Mouse (Mus musculus) lung, embryonic 15.5 days (tissue): ENCODE data around the gene AI467606. TPM values are rescaled to one million over a fixed set of nuclear protein-coding genes. Genes with fewer than 3 reads are reported as not detected.
"Not testable (repeated sequence)": the region's sequence is repeated elsewhere in the genome, so short reads cannot be mapped to it uniquely, and the experiment has no call there.

Experiments
- ATAC-seq: fragments of 200-750 bp; cut with Nextera tagmentation; 2 replicates; pipeline ENCODE4 v1.8.0; 2017; ENCODE audit warnings: moderate number of reproducible peaks, borderline replicate concordance; ENCODE audit not compliant: low FRiP score, low TSS enrichment; ENCODE audit errors: extremely low read depth
- H3K27ac ChIP-seq: fragments of 300-500 bp; sonication (generic); 2 replicates; pipeline ENCODE4 v1.5.1; 2015; ENCODE audit warnings: moderate library complexity, mild to moderate bottlenecking, inconsistent platforms
- H3K27me3 ChIP-seq: fragments of 300-500 bp; sonication (generic); 2 replicates; pipeline ENCODE4 v1.6.1; 2015; ENCODE audit warnings: inconsistent platforms
- H3K36me3 ChIP-seq: fragments of 300-500 bp; sonication (generic); 2 replicates; pipeline ENCODE4 v1.6.1; 2015; ENCODE audit warnings: inconsistent platforms
- H3K4me1 ChIP-seq: fragments of 300-500 bp; sonication (generic); 2 replicates; pipeline ENCODE4 v1.6.1; 2015; ENCODE audit warnings: inconsistent platforms
- H3K4me2 ChIP-seq: fragments of 300-500 bp; sonication (generic); 2 replicates; pipeline ENCODE4 v1.6.1; 2015; ENCODE audit warnings: inconsistent platforms, mild to moderate bottlenecking, moderate library complexity
- H3K4me3 ChIP-seq: fragments of 300-500 bp; sonication (generic); 2 replicates; pipeline ENCODE4 v1.5.1; 2015; ENCODE audit warnings: mild to moderate bottlenecking, inconsistent platforms
- H3K9ac ChIP-seq: fragments of 300-500 bp; sonication (generic); 2 replicates; pipeline ENCODE4 v1.6.1; 2015; ENCODE audit warnings: inconsistent platforms
- H3K9me3 ChIP-seq: fragments of 300-500 bp; sonication (generic); 2 replicates; pipeline ENCODE4 v1.6.1; 2016; ENCODE audit warnings: inconsistent platforms
- WGBS: fragments of 180-500 bp; shearing (Covaris S2); methylation state at CpG from one replicate; pipeline ENCODE4 v1.1.7; 2015; 5-methylcytosine and 5-hydroxymethylcytosine counted together
- polyA plus RNA-seq: library from polyadenylated mRNA; unstranded; fragments of >200 nt; fragmentation: Nextera tagmentation; extraction: Ambion mirVana; gene quantifications from 2 replicates; pipeline ENCODE4 v1.2.1, GENCODE M21; 2015

AI467606 gene
- polyA plus RNA-seq, 1 experiment from 2014 or later: 10.1 TPM

DNA sequence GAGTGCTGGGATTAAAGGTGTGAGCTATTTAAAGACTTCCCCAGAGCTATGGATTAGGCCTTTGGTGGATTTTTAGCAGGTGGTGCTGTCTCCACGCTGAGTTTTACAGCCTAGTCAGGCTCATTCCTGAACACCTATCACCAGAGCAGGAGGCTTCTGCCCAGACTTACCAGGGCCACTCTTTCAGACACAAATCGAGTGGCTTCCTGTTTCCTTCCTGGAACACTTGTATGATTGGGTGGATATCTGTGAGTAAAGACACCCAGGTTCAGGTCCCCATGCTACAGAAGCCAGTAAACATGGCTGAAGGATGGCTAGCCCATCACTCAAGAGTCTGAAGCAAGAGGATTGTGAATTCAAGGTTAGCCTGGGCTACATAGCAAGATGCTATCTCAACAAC is 8.2 kb upstream of the AI467606 start:
- H3K27ac ChIP-seq: no peak overlapping the region
- 41% methylated on average over 2 of the region's 2 CpGs for WGBS
- H3K4me2 ChIP-seq: no peak overlapping the region
- H3K9me3 ChIP-seq: no peaks in the 10 kb centered on the region
- no peak overlapping the region for H3K4me3 ChIP-seq
- no peaks in the 10 kb centered on the region for H3K36me3 ChIP-seq
- no peaks in the 10 kb centered on the region for H3K27me3 ChIP-seq
- no peaks in the 10 kb centered on the region for H3K4me1 ChIP-seq
- ATAC-seq: no peak
- H3K9ac ChIP-seq: no peak overlapping the region

GRCm38 (mm10) chr7:127083689-127084088 is 7.5 kb upstream of the AI467606 start:
- no peak overlapping the region for H3K9ac ChIP-seq
- no peaks in the 10 kb centered on the region for H3K36me3 ChIP-seq
- no peak overlapping the region for H3K4me2 ChIP-seq
- H3K9me3 ChIP-seq: no peaks in the 10 kb centered on the region
- no peak overlapping the region for H3K27ac ChIP-seq
- WGBS: 66% methylated on average over 4 of the region's 4 CpGs
- no peaks in the 10 kb centered on the region for H3K27me3 ChIP-seq
- H3K4me3 ChIP-seq: no peak overlapping the region
- ATAC-seq: no peak
- no peaks in the 10 kb centered on the region for H3K4me1 ChIP-seq

DNA sequence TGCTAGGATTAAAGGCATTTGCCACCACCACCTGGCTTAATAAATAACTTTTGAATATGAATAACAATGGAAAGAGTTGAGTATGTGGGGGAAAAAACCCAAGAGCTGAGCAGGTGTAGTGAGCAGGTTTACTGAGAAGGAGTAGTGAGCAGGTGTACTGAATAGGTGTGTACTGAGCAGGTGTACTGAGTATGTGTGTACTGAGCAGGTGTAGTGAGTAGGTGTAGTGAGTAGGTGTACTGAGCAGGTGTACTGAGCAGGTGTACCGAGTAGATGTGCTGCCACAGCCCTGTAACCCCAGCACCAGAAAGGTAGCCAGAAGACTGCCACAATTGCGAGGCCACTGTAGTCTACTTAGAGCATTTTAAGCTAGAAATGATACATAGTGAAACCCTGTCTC is 6.4 kb upstream of the AI467606 start:
- Histone ChIP-seq H3K9me3 (no peaks in the 10 kb centered on the region), H3K4me3 (no peak overlapping the region), H3K36me3 (no peaks in the 10 kb centered on the region), H3K4me2 (no peak overlapping the region), H3K9ac (no peak overlapping the region), H3K27me3 (no peaks in the 10 kb centered on the region), H3K27ac (no peak overlapping the region), H3K4me1 (0 out of 2 replicates have a peak, but pooled peaks cover 5% of the 10 kb centered on the region)
- ATAC-seq: no peak
- WGBS: 71% methylated on average over 2 of the region's 2 CpGs

DNA sequence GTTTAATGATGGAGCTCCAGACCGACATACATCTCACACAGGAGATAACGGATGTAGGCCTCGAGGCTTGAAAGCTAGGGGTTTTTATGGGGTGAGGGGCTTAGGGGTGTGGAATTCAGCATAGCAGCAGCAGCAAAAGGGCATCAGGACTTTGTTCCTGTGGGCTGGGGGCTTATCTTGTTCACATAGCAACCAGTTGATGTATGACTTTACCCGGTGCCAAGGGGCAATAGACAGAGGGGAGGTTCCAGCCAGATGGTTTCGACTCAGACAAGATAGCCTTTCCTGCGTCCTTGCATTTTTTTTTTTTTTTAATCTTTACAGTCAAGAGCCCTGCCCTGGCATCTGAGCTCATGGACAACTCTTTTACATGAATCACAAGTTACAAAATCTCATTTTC is 5.4 kb upstream of the AI467606 start:
- H3K36me3 ChIP-seq, H3K27me3 ChIP-seq, H3K4me2 ChIP-seq, H3K27ac ChIP-seq, H3K9me3 ChIP-seq, ATAC-seq, H3K4me1 ChIP-seq, H3K4me3 ChIP-seq, H3K9ac ChIP-seq: not testable (repeated sequence)
- 34% methylated on average over 6 of the region's 6 CpGs for WGBS

DNA sequence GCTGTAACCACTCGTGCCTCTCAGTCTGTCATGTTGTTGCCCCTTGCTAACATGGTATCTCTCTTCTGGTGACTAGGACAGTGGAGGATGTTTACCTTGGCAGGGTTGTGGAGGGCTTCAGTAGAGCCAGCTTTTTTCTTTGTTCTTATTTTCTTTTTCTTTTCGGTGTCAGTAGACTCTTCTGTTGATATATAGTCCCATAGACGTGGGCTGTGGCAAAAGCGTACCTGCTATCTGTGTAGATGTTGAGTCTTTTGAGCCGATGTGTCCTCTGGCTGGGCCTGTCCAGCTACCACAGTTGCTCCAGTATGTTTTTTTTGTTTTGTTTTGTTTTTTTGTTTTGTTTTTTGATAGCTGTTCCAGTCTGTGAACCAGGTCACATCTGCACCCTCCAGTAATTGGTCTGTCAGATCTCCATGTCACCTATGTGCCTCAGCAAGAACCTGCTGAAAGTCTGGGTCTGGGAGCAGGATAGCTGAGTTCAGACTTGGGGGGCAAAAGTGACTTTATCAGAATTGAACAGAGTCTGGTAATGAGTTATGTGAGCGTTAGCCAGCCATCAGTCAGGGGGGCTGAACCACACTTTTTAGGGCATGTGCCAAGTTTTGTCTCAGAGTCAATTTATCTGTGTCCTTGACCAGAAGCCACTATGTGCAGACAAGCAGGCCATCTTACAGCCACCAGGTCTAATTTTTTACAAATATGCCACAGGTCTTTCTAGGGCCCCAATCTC is 3.7 kb upstream of the AI467606 start, which contains the start of gene Zg16:
Zg16 (minus strand) TSS at position 51 of the 733 bp plus-strand sequence.
- H3K27ac ChIP-seq: not testable (repeated sequence)

GRCm38 (mm10) chr7:127088083-127088482 is 3.1 kb upstream of the AI467606 start:
- Histone ChIP-seq H3K9ac (no peak overlapping the region), H3K4me2 (no peak overlapping the region), H3K4me3 (no peak overlapping the region), H3K36me3 (no peaks in the 10 kb centered on the region), H3K4me1 (0 out of 2 replicates have a peak, but pooled peaks cover 12% of the 10 kb centered on the region), H3K9me3 (no peaks in the 10 kb centered on the region), H3K27ac (no peak overlapping the region), H3K27me3 (no peaks in the 10 kb centered on the region)
- no peak for ATAC-seq
- WGBS: 85% methylated on average over 3 of the region's 3 CpGs

More for the DNA sequence above, 3.7 kb upstream of the AI467606 start, which contains the start of gene Zg16:
- not testable (repeated sequence) for H3K36me3 ChIP-seq, H3K4me2 ChIP-seq, ATAC-seq, H3K27me3 ChIP-seq, H3K9me3 ChIP-seq, H3K4me3 ChIP-seq, H3K9ac ChIP-seq
- H3K4me1 ChIP-seq: 0 out of 2 replicates have a peak, but pooled peaks cover 10% of the 10 kb centered on the region
- WGBS: 71% methylated on average over 6 of the region's 6 CpGs

- H3K4me1 ChIP-seq: 0 out of 2 replicates have a peak, but pooled peaks cover 12% of the 10 kb centered on the region
- H3K27ac ChIP-seq: no peak overlapping the region
- 19% methylated on average over 27 of the region's 27 CpGs for WGBS
- no peaks in the 10 kb centered on the region for H3K36me3 ChIP-seq
- H3K4me3 ChIP-seq: no peak overlapping the region
- no peaks in the 10 kb centered on the region for H3K27me3 ChIP-seq
- 0 out of 2 replicates have a peak overlapping the region, but pooled peaks have one; percentile 16 for H3K9ac ChIP-seq
- peak overlapping the region; percentile 40 for H3K4me2 ChIP-seq
- H3K9me3 ChIP-seq: no peaks in the 10 kb centered on the region
- ATAC-seq: no peak
Measured at GRCm38 (mm10) chr7:127088901-127089845, 2.0 kb upstream of the AI467606 start.

DNA sequence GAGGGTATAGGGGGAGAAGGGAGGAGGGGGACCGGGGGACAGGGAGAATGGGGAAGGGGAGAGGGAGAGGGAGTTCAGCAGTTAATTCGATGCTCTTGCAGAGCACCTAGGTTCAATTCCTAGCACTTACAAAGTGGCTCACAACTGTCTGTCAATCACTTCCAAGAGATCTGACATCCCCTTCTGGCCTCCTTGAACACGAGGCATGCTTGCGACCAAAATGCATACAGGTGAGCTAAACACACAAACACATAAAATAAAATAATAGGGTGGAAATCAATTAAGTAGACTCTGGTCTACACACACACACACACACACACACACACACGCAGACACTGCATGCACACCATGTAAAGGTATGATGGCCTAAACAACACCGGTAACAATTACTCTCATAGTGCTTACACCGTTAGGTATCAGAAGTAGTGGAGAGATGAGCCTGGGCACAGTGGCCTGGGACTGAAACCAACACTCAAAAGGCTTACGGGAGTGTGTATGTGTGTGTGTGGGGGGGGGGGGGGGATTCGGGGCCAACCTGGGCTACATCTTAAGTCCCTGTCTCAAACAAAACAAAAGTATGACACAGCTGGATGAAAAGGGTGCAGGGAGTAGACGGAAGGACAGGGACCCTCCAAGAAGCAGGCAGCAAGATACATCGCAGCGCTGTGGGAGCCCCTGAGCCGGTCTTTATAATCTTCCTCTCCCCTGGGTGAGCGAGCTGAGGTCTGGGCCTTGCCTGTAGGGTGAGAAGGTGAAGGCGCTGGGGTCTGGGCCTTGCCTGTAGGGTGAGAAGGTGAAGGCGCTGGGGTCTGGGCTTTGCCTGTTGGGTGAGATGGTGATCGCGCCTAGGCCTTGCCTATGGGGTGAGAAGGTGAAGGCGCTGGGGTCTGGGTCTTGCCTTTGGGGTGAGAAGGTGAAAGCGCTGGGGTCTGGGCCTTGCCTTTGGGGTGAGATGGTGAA is 725 bp upstream of the AI467606 start:
- peak overlapping the region; percentile 48; the same call in 1 of the 2 replicates for H3K4me2 ChIP-seq
- no peak for ATAC-seq
- 83% methylated on average over 20 of the region's 20 CpGs for WGBS

GRCm38 (mm10) chr7:127093914-127094313 is 2.8 kb downstream of the AI467606 start:
- Histone ChIP-seq H3K4me3 (no peak overlapping the region), H3K27ac (no peak overlapping the region), H3K9ac (no peak overlapping the region), H3K27me3 (no peaks in the 10 kb centered on the region), H3K36me3 (no peaks in the 10 kb centered on the region), H3K4me2 (no peak overlapping the region), H3K9me3 (no peaks in the 10 kb centered on the region), H3K4me1 (0 out of 2 replicates have a peak, but pooled peaks cover 12% of the 10 kb centered on the region)
- WGBS: 43% methylated on average over 3 of the region's 3 CpGs
- no peak for ATAC-seq

More for the DNA sequence above, 725 bp upstream of the AI467606 start:
- H3K4me3 ChIP-seq: no peak overlapping the region
- no peaks in the 10 kb centered on the region for H3K9me3 ChIP-seq
- H3K27ac ChIP-seq: peak overlapping the region; percentile 71; the same call in 1 of the 2 replicates
- H3K27me3 ChIP-seq: no peaks in the 10 kb centered on the region
- 0 out of 2 replicates have a peak, but pooled peaks cover 12% of the 10 kb centered on the region for H3K4me1 ChIP-seq
- no peak overlapping the region for H3K9ac ChIP-seq
- H3K36me3 ChIP-seq: no peaks in the 10 kb centered on the region

DNA sequence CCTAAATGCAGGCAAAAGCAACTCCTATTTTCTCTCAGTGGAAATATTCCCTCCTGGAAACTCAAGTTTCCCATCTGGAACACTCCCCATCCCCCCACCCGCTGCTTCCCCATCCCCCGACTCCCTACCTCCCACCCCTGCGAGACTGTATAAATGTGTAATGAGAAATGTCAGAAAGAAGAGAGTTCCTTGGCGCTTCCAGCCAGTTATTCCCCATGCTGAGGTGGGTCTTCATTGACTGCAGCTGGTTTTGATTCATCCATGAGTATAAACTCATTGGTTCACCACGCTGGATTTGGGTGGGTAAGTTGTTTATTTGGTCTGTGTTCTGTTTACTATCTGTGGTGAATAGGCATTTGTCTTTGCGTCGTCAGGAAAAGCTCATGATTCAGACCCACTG is 5.3 kb downstream of the AI467606 start:
- no peak overlapping the region for H3K27ac ChIP-seq
- no peaks in the 10 kb centered on the region for H3K27me3 ChIP-seq
- H3K4me3 ChIP-seq: no peak overlapping the region
- 0 out of 2 replicates have a peak, but pooled peaks cover 7% of the 10 kb centered on the region for H3K4me1 ChIP-seq
- 41% methylated on average over 7 of the region's 7 CpGs for WGBS
- no peak overlapping the region for H3K4me2 ChIP-seq
- H3K36me3 ChIP-seq: no peaks in the 10 kb centered on the region
- no peak overlapping the region for H3K9ac ChIP-seq
- H3K9me3 ChIP-seq: no peaks in the 10 kb centered on the region
- ATAC-seq: no peak

- no peaks in the 10 kb centered on the region for H3K27me3 ChIP-seq
- H3K4me2 ChIP-seq: no peak overlapping the region
- no peaks in the 10 kb centered on the region for H3K9me3 ChIP-seq
- no peak overlapping the region for H3K4me3 ChIP-seq
- no peak overlapping the region for H3K9ac ChIP-seq
- ATAC-seq: no peak
- 83% methylated on average over 5 of the region's 5 CpGs for WGBS
- H3K27ac ChIP-seq: no peak overlapping the region
- H3K36me3 ChIP-seq: no peaks in the 10 kb centered on the region
- no peaks in the 10 kb centered on the region for H3K4me1 ChIP-seq
Measured at GRCm38 (mm10) chr7:127098521-127098920, 7.4 kb downstream of the AI467606 start.
